Mouse (Mus musculus) liver, embryonic 13.5 days (tissue): ENCODE results near the gene Ces1f. TPM values are rescaled to one million over a fixed set of nuclear protein-coding genes. Genes with fewer than 3 reads are reported as not detected.
"Not testable (repeated sequence)": the region's sequence is repeated elsewhere in the genome, so short reads cannot be mapped to it uniquely, and the experiment has no call there.

Source experiments
- ATAC-seq: fragments of 200-750 bp; cut with Nextera tagmentation; 2 replicates; pipeline ENCODE4 v1.8.0; 2017; ENCODE audit warnings: low read depth, mild to moderate bottlenecking, moderate number of reproducible peaks, moderate library complexity
- DNase-seq: peaks from one replicate; pipeline ENCODE4 v3.0.0; 2022
- H3K27ac ChIP-seq: fragments of 300-500 bp; sonication (generic); 2 replicates; pipeline ENCODE4 v1.5.1; 2015; ENCODE audit warnings: moderate library complexity, mild to moderate bottlenecking, inconsistent platforms
- H3K27me3 ChIP-seq: fragments of 300-500 bp; sonication (generic); 2 replicates; pipeline ENCODE4 v1.6.1; 2015; ENCODE audit warnings: mild to moderate bottlenecking, inconsistent platforms
- H3K36me3 ChIP-seq: fragments of 300-500 bp; sonication (generic); 2 replicates; pipeline ENCODE4 v1.6.1; 2015; ENCODE audit warnings: mild to moderate bottlenecking, inconsistent platforms
- H3K4me1 ChIP-seq: fragments of 300-500 bp; sonication (generic); replicated peaks from 2 replicates; pipeline ENCODE4 v1.6.1; 2015; ENCODE audit warnings: inconsistent platforms
- H3K4me2 ChIP-seq: fragments of 300-500 bp; sonication (generic); 2 replicates; pipeline ENCODE4 v1.6.1; 2015; ENCODE audit warnings: inconsistent platforms, mild to moderate bottlenecking, moderate library complexity
- H3K4me3 ChIP-seq: fragments of 300-500 bp; sonication (generic); replicated peaks from 2 replicates; pipeline ENCODE4 v1.5.1; 2015; ENCODE audit warnings: mild to moderate bottlenecking, inconsistent platforms
- H3K9ac ChIP-seq: fragments of 300-500 bp; sonication (generic); 2 replicates; pipeline ENCODE4 v1.6.1; 2015; ENCODE audit warnings: mild to moderate bottlenecking, inconsistent platforms
- H3K9me3 ChIP-seq: fragments of 300-500 bp; sonication (generic); replicated peaks from 2 replicates; pipeline ENCODE4 v1.6.1; 2016; ENCODE audit warnings: inconsistent platforms
- WGBS: fragments of 180-500 bp; shearing (Covaris S2); methylation state at CpG from one replicate; pipeline ENCODE4 v1.1.7; 2015; ENCODE audit not compliant: insufficient replicate concordance; 5-methylcytosine and 5-hydroxymethylcytosine counted together
- polyA plus RNA-seq: library from polyadenylated mRNA; unstranded; fragments of >200 nt; fragmentation: Nextera tagmentation; extraction: Ambion mirVana; gene quantifications from 2 replicates; pipeline ENCODE4 v1.2.1, GENCODE M21; 2015

Gene Ces1f
- polyA plus RNA-seq, 1 experiment from 2014 or later, result 0.15 TPM

GRCm38 (mm10) chr8:93246057-93246456 lies 33.5 kb downstream of the Ces1f start:
- no peak for ATAC-seq
- Histone ChIP-seq H3K4me3 (no peak overlapping the region), H3K4me2 (no peak overlapping the region), H3K27ac (no peak overlapping the region), H3K4me1 (no peaks in the 10 kb centered on the region), H3K36me3 (no peaks in the 10 kb centered on the region), H3K9ac (no peak overlapping the region), H3K27me3 (0 out of 2 replicates have a peak, but pooled peaks cover 3% of the 10 kb centered on the region), H3K9me3 (no peaks in the 10 kb centered on the region)
- WGBS, result 46% methylated on average over 2 of the region's 2 CpGs
- DNase-seq, result no peak

- ATAC-seq (no peak), DNase-seq (no peak)
- H3K4me3 ChIP-seq, result no peak overlapping the region
- H3K9me3 ChIP-seq, result no peaks in the 10 kb centered on the region
- H3K27ac ChIP-seq, result no peak overlapping the region
- H3K9ac ChIP-seq, result no peak overlapping the region
- no peaks in the 10 kb centered on the region for H3K36me3 ChIP-seq
- H3K27me3 ChIP-seq, result 0 out of 2 replicates have a peak, but pooled peaks cover 3% of the 10 kb centered on the region
- H3K4me1 ChIP-seq, result no peaks in the 10 kb centered on the region
- H3K4me2 ChIP-seq, result no peak overlapping the region
These were observed 39.7 kb downstream of the Ces1f start for GRCm38 (mm10) chr8:93239884-93240283.

- WGBS, result 48% methylated on average over 1 of the region's 1 CpGs
- DNase-seq (no peak), ATAC-seq (no peak)
These were observed 43.9 kb downstream of the Ces1f start for GRCm38 (mm10) chr8:93235681-93236080.

GRCm38 (mm10) chr8:93234706-93235105 lies 44.8 kb downstream of the Ces1f start:
- H3K27ac ChIP-seq, result no peak overlapping the region
- H3K27me3 ChIP-seq, result no peaks in the 10 kb centered on the region
- ATAC-seq (no peak), DNase-seq (no peak)
- no peaks in the 10 kb centered on the region for H3K9me3 ChIP-seq
- 48% methylated on average over 1 of the region's 1 CpGs for WGBS
- no peaks in the 10 kb centered on the region for H3K36me3 ChIP-seq
- H3K9ac ChIP-seq, result no peak overlapping the region
- no peaks in the 10 kb centered on the region for H3K4me1 ChIP-seq
- no peak overlapping the region for H3K4me3 ChIP-seq
- no peak overlapping the region for H3K4me2 ChIP-seq

More at GRCm38 (mm10) chr8:93235681-93236080, 43.9 kb downstream of the Ces1f start:
- Histone ChIP-seq H3K4me2 (no peak overlapping the region), H3K9ac (no peak overlapping the region), H3K9me3 (no peaks in the 10 kb centered on the region), H3K4me1 (no peaks in the 10 kb centered on the region), H3K27me3 (no peaks in the 10 kb centered on the region), H3K4me3 (no peak overlapping the region), H3K27ac (no peak overlapping the region), H3K36me3 (no peaks in the 10 kb centered on the region)

GRCm38 (mm10) chr8:93234068-93234467 lies 45.5 kb downstream of the Ces1f start:
- H3K36me3 ChIP-seq, result no peaks in the 10 kb centered on the region
- H3K27me3 ChIP-seq, result no peaks in the 10 kb centered on the region
- H3K4me2 ChIP-seq, result no peak overlapping the region
- H3K4me3 ChIP-seq, result no peak overlapping the region
- ATAC-seq (peak; percentile 73), DNase-seq (no peak)
- WGBS, result 55% methylated on average over 6 of the region's 6 CpGs
- no peaks in the 10 kb centered on the region for H3K9me3 ChIP-seq
- no peak overlapping the region for H3K27ac ChIP-seq
- no peaks in the 10 kb centered on the region for H3K4me1 ChIP-seq
- no peak overlapping the region for H3K9ac ChIP-seq

GRCm38 (mm10) chr8:93229446-93229845 lies 50.1 kb downstream of the Ces1f start, which contains the start of gene Ces1e:
TSS of gene Ces1e (minus strand) at chr8:93229619.
- Histone ChIP-seq H3K4me3 (no peak within 1 kb of the TSS), H3K27ac (no peak within 1 kb of the TSS), H3K4me2 (no peak within 1 kb of the TSS), H3K9ac (no peak within 1 kb of the TSS), H3K36me3 (no peaks in the 10 kb centered on the region), H3K9me3 (0 out of 2 replicates have a peak, but pooled peaks cover 2% of the 10 kb centered on the region), H3K4me1 (no peaks in the 10 kb centered on the region), H3K27me3 (0 out of 2 replicates have a peak, but pooled peaks cover 3% of the 10 kb centered on the region)
- DNase-seq, result no peak
- ATAC-seq, result no peak

- 49% methylated on average over 11 of the region's 11 CpGs for WGBS
- no peak overlapping the region for H3K4me2 ChIP-seq
These were observed 50.7 kb downstream of the Ces1f start for GRCm38 (mm10) chr8:93228673-93229370.

GRCm38 (mm10) chr8:93226471-93226870 lies 53.1 kb downstream of the Ces1f start:
- H3K4me3 ChIP-seq, H3K27ac ChIP-seq, H3K4me1 ChIP-seq, H3K9me3 ChIP-seq, H3K9ac ChIP-seq, DNase-seq, ATAC-seq, H3K27me3 ChIP-seq, H3K36me3 ChIP-seq, H3K4me2 ChIP-seq: not testable (repeated sequence)
- WGBS, result 79% methylated on average over 1 of the region's 1 CpGs

More at GRCm38 (mm10) chr8:93228673-93229370, 50.7 kb downstream of the Ces1f start:
- Histone ChIP-seq H3K27ac (no peak overlapping the region), H3K9ac (no peak overlapping the region), H3K4me1 (no peaks in the 10 kb centered on the region), H3K4me3 (no peak overlapping the region), H3K9me3 (0 out of 2 replicates have a peak, but pooled peaks cover 2% of the 10 kb centered on the region), H3K36me3 (no peaks in the 10 kb centered on the region), H3K27me3 (0 out of 2 replicates have a peak, but pooled peaks cover 3% of the 10 kb centered on the region)
- no peak for ATAC-seq
- no peak for DNase-seq

GRCm38 (mm10) chr8:93221896-93222295 lies 57.7 kb downstream of the Ces1f start:
- Histone ChIP-seq H3K36me3 (no peaks in the 10 kb centered on the region), H3K9me3 (0 out of 2 replicates have a peak, but pooled peaks cover 2% of the 10 kb centered on the region)

GRCm38 (mm10) chr8:93217867-93218266 lies 61.7 kb downstream of the Ces1f start:
- DNase-seq (no peak), ATAC-seq (no peak)
- Histone ChIP-seq H3K4me2 (no peak overlapping the region), H3K36me3 (no peaks in the 10 kb centered on the region), H3K27me3 (no peaks in the 10 kb centered on the region), H3K9ac (no peak overlapping the region), H3K4me1 (no peaks in the 10 kb centered on the region), H3K27ac (no peak overlapping the region), H3K9me3 (no peaks in the 10 kb centered on the region), H3K4me3 (no peak overlapping the region)
- WGBS, result 53% methylated on average over 4 of the region's 4 CpGs

More at GRCm38 (mm10) chr8:93221896-93222295, 57.7 kb downstream of the Ces1f start:
- H3K27ac ChIP-seq, result no peak overlapping the region
- 51% methylated on average over 3 of the region's 3 CpGs for WGBS
- H3K4me3 ChIP-seq, result no peak overlapping the region
- ATAC-seq (no peak), DNase-seq (no peak)
- H3K9ac ChIP-seq, result no peak overlapping the region
- no peak overlapping the region for H3K4me2 ChIP-seq
- 0 out of 2 replicates have a peak, but pooled peaks cover 3% of the 10 kb centered on the region for H3K27me3 ChIP-seq
- no peaks in the 10 kb centered on the region for H3K4me1 ChIP-seq

GRCm38 (mm10) chr8:93217375-93217774 lies 62.2 kb downstream of the Ces1f start:
- DNase-seq, result no peak
- no peaks in the 10 kb centered on the region for H3K4me1 ChIP-seq
- no peak for ATAC-seq
- no peak overlapping the region for H3K4me3 ChIP-seq
- no peaks in the 10 kb centered on the region for H3K27me3 ChIP-seq
- H3K27ac ChIP-seq, result no peak overlapping the region
- no peak overlapping the region for H3K4me2 ChIP-seq
- no peak overlapping the region for H3K9ac ChIP-seq
- H3K9me3 ChIP-seq, result no peaks in the 10 kb centered on the region
- whole genome bisulfite sequencing, result 34% methylated on average over 1 of the region's 1 CpGs
- H3K36me3 ChIP-seq, result no peaks in the 10 kb centered on the region

GRCm38 (mm10) chr8:93211091-93211490 lies 68.5 kb downstream of the Ces1f start:
- ATAC-seq (no peak), DNase-seq (no peak)
- no peak overlapping the region for H3K27ac ChIP-seq
- H3K36me3 ChIP-seq, result no peaks in the 10 kb centered on the region
- H3K4me3 ChIP-seq, result no peak overlapping the region
- H3K4me2 ChIP-seq, result no peak overlapping the region
- no peaks in the 10 kb centered on the region for H3K9me3 ChIP-seq
- H3K4me1 ChIP-seq, result no peaks in the 10 kb centered on the region
- H3K9ac ChIP-seq, result no peak overlapping the region
- no peaks in the 10 kb centered on the region for H3K27me3 ChIP-seq
